Mouse (Mus musculus): ENCODE data around the gene Tex45. TPM values are rescaled to one million over a fixed set of nuclear protein-coding genes. Genes with fewer than 3 reads are reported as not detected.

Gene Tex45
- total and polyA plus RNA-seq, 3 experiments: 0.06 to 0.12 TPM; not detected in 1

- Histone ChIP-seq H3K4me1 (ENCODE audit: control insufficient read depth in 1 of 2, insufficient read depth in 2 of 2, low read length in 2 of 2) (0 out of 4 replicates have a peak, but pooled peaks cover 0 to 4% of the 10 kb centered on the region in 2 experiments), H3K36me3 (ENCODE audit: control insufficient read depth in 1 of 2, insufficient read depth in 2 of 2, low read length in 2 of 2) (no peaks in the 10 kb centered on the region)
- TF ChIP-seq GABPA (IDR thresholded peaks at IDR 0.05; ENCODE audit: low read depth, low read length): no peak
- no peak for TF ChIP-seq HCFC1 (IDR thresholded peaks at IDR 0.05; ENCODE audit: low read depth, low read length)
- no peak for TF ChIP-seq NRF1 (IDR thresholded peaks at IDR 0.05; ENCODE audit: insufficient read depth, low read depth, low read length, poor library complexity, severe bottlenecking)
- no peak for TF ChIP-seq NELFE (IDR thresholded peaks at IDR 0.05; ENCODE audit: low read depth, low read length)
- no peak for TF ChIP-seq CHD2 (IDR thresholded peaks at IDR 0.05; ENCODE audit: low read length)
- TF ChIP-seq SMC3 (IDR thresholded peaks at IDR 0.05; ENCODE audit: low read depth, low read length): no peak
- no peak for TF ChIP-seq MEF2A (IDR thresholded peaks at IDR 0.05; ENCODE audit: extremely low read depth, insufficient replicate concordance, low read depth, low read length, poor library complexity, severe bottlenecking)
- TF ChIP-seq USF1 (IDR thresholded peaks at IDR 0.05; ENCODE audit: low read depth, low read length): no peak
- TF ChIP-seq SIN3A (IDR thresholded peaks at IDR 0.05; ENCODE audit: low read length): no peak
- no peak for TF ChIP-seq USF2 (IDR thresholded peaks at IDR 0.05; ENCODE audit: borderline replicate concordance in 1 of 2, insufficient read depth in 1 of 2, low read depth in 1 of 2, low read length in 2 of 2)
- TF ChIP-seq RAD21 (IDR thresholded peaks at IDR 0.05; ENCODE audit: low read depth, low read length): no peak
- TF ChIP-seq CTCF (IDR thresholded peaks at IDR 0.05 in 2 of 3, conservative IDR thresholded peaks at IDR 0.05 in 1 of 3; ENCODE audit: control insufficient read depth in 1 of 3, insufficient read depth in 1 of 3, low read depth in 2 of 3, low read length in 3 of 3, poor library complexity in 1 of 3, severe bottlenecking in 1 of 3): no peak
- no peak for TF ChIP-seq ETS1 (IDR thresholded peaks at IDR 0.05; ENCODE audit: low read depth, low read length)
Observed at GRCm38 (mm10) chr8:3530816-3531215, 60.2 kb downstream of the Tex45 start.

GRCm38 (mm10) chr8:3531936-3532335, 61.3 kb downstream of the Tex45 start:
- TF ChIP-seq NELFE (IDR thresholded peaks at IDR 0.05; ENCODE audit: low read depth, low read length): no peak
- TF ChIP-seq TCF12 (IDR thresholded peaks at IDR 0.05; ENCODE audit: low read depth, low read length): no peak
- TF ChIP-seq CHD2 (IDR thresholded peaks at IDR 0.05; ENCODE audit: low read length): no peak
- TF ChIP-seq SIN3A (IDR thresholded peaks at IDR 0.05; ENCODE audit: low read length): no peak
- TF ChIP-seq MYC (IDR thresholded peaks at IDR 0.05; ENCODE audit: low read depth, low read length): no peak
- no peak for TF ChIP-seq E2F4 (IDR thresholded peaks at IDR 0.05; ENCODE audit: borderline replicate concordance, low read depth, low read length)
- TF ChIP-seq MXI1 (IDR thresholded peaks at IDR 0.05; ENCODE audit: low read depth, low read length): no peak
- no peak for TF ChIP-seq ELF1 (IDR thresholded peaks at IDR 0.05; ENCODE audit: low read depth, low read length)
- no peak for TF ChIP-seq TBP (IDR thresholded peaks at IDR 0.05; ENCODE audit: low read depth, low read length)
- no peak for TF ChIP-seq EP300 (IDR thresholded peaks at IDR 0.05; ENCODE audit: low read depth in 1 of 2, low read length in 2 of 2)
- TF ChIP-seq NRF1 (IDR thresholded peaks at IDR 0.05; ENCODE audit: insufficient read depth, low read depth, low read length, poor library complexity, severe bottlenecking): no peak
- no peak for TF ChIP-seq GATA1 (IDR thresholded peaks at IDR 0.05; ENCODE audit: low read depth, low read length)
- no peak for TF ChIP-seq BHLHE40 (IDR thresholded peaks at IDR 0.05; ENCODE audit: borderline replicate concordance, low read depth, low read length)
- no peak for TF ChIP-seq MEF2A (IDR thresholded peaks at IDR 0.05; ENCODE audit: extremely low read depth, insufficient replicate concordance, low read depth, low read length, poor library complexity, severe bottlenecking)
- no peak for TF ChIP-seq USF1 (IDR thresholded peaks at IDR 0.05; ENCODE audit: low read depth, low read length)
- no peak for TF ChIP-seq USF2 (IDR thresholded peaks at IDR 0.05; ENCODE audit: borderline replicate concordance in 1 of 2, insufficient read depth in 1 of 2, low read depth in 1 of 2, low read length in 2 of 2)
- no peak for TF ChIP-seq ZC3H11A (IDR thresholded peaks at IDR 0.05; ENCODE audit: low read depth, low read length)
- TF ChIP-seq CTCF (IDR thresholded peaks at IDR 0.05 in 2 of 3, conservative IDR thresholded peaks at IDR 0.05 in 1 of 3; ENCODE audit: control insufficient read depth in 1 of 3, insufficient read depth in 1 of 3, low read depth in 2 of 3, low read length in 3 of 3, poor library complexity in 1 of 3, severe bottlenecking in 1 of 3): no peak
- no peaks in the 10 kb centered on the region for H3K79me2 ChIP-seq (ENCODE audit: control insufficient read depth, insufficient read depth, low read length, poor library complexity)
- H3K27me3 ChIP-seq (ENCODE audit: control insufficient read depth in 1 of 2, insufficient read depth in 2 of 2, low read length in 2 of 2): no peaks in the 10 kb centered on the region
- H3K36me3 ChIP-seq (ENCODE audit: control insufficient read depth in 1 of 2, insufficient read depth in 2 of 2, low read length in 2 of 2): no peaks in the 10 kb centered on the region
- no peak overlapping the region for H3K27ac ChIP-seq (ENCODE audit: control insufficient read depth, low read depth, low read length)
- H3K4me3 ChIP-seq (ENCODE audit: control insufficient read depth in 1 of 2, insufficient read depth in 1 of 2, low read depth in 2 of 2, low read length in 2 of 2): no peak overlapping the region
- peaks cover 0 to 4% of the 10 kb centered on the region in 2 experiments; a peak in 1 of 4 replicates for H3K4me1 ChIP-seq (ENCODE audit: control insufficient read depth in 1 of 2, insufficient read depth in 2 of 2, low read length in 2 of 2)
- DNase-seq (ENCODE audit: low read depth, low spot score): no peak
- H3K9me3 ChIP-seq (replicated peaks; ENCODE audit: insufficient read depth, low read length): no peaks in the 10 kb centered on the region
- H3K9ac ChIP-seq (ENCODE audit: control insufficient read depth, low read depth, low read length, poor library complexity, severe bottlenecking): no peak overlapping the region

More at GRCm38 (mm10) chr8:3530816-3531215, 60.2 kb downstream of the Tex45 start:
- H3K4me3 ChIP-seq (ENCODE audit: control insufficient read depth in 1 of 2, insufficient read depth in 1 of 2, low read depth in 2 of 2, low read length in 2 of 2): no peak overlapping the region
- H3K27ac ChIP-seq (ENCODE audit: control insufficient read depth, low read depth, low read length): no peak overlapping the region
- H3K27me3 ChIP-seq (ENCODE audit: control insufficient read depth in 1 of 2, insufficient read depth in 2 of 2, low read length in 2 of 2): no peaks in the 10 kb centered on the region
- no peaks in the 10 kb centered on the region for H3K9me3 ChIP-seq (replicated peaks; ENCODE audit: insufficient read depth, low read length)
- H3K9ac ChIP-seq (ENCODE audit: control insufficient read depth, low read depth, low read length, poor library complexity, severe bottlenecking): no peak overlapping the region
- DNase-seq (ENCODE audit: low read depth, low spot score): no peak
- no peaks in the 10 kb centered on the region for H3K79me2 ChIP-seq (ENCODE audit: control insufficient read depth, insufficient read depth, low read length, poor library complexity)

Data from MEL (cell line).